Mouse (Mus musculus) myocyte (in vitro differentiated cells): ENCODE results near the gene Plekhs1. TPM values are rescaled to one million over a fixed set of nuclear protein-coding genes. Genes with fewer than 3 reads are reported as not detected.

ENCODE experiments used
- H3K27me3 ChIP-seq: one replicate; pipeline ENCODE4 v1.6.1; 2011; ENCODE audit not compliant: control insufficient read depth, insufficient read depth, insufficient read length
- H3K36me3 ChIP-seq: one replicate; pipeline ENCODE4 v1.6.1; 2011; ENCODE audit not compliant: control insufficient read depth, insufficient read depth
- H3K4me2 ChIP-seq: one replicate; pipeline ENCODE4 v1.6.1; 2011; ENCODE audit warnings: low read depth, control low read depth
- H3K4me3 ChIP-seq: one replicate; pipeline ENCODE4 v1.5.1; 2011; ENCODE audit warnings: mild to moderate bottlenecking, control low read depth, moderate library complexity
- H3K79me2 ChIP-seq: one replicate; pipeline ENCODE4 v1.6.1; 2011; ENCODE audit not compliant: control insufficient read depth, insufficient read depth
- H3ac ChIP-seq: one replicate; pipeline ENCODE4 v1.6.1; 2011; ENCODE audit not compliant: control insufficient read depth, insufficient read length
- CEBPB ChIP-seq: IDR thresholded peaks from 2 replicates; pipeline ENCODE4 v1.6.1; 2011; ENCODE audit warnings: mild to moderate bottlenecking, moderate library complexity; ENCODE audit not compliant: poor library complexity, insufficient read depth, severe bottlenecking
- E2F4 ChIP-seq: IDR thresholded peaks from one replicate; pipeline ENCODE4 v1.6.1; 2011; ENCODE audit warnings: mild to moderate bottlenecking, control low read depth, moderate library complexity; ENCODE audit not compliant: insufficient read depth
- MAX ChIP-seq: IDR thresholded peaks from one replicate; pipeline ENCODE4 v1.6.1; 2011; ENCODE audit warnings: low read depth, mild to moderate bottlenecking, control low read depth
- MYOD1 ChIP-seq, 3 experiments: IDR thresholded peaks; one replicate each; pipeline ENCODE4 v1.6.1; 2011; ENCODE audit warnings: control low read depth in 2 of 3, low read depth in 2 of 3, mild to moderate bottlenecking in 2 of 3, moderate library complexity in 1 of 3; ENCODE audit not compliant: insufficient read length in 2 of 3, control insufficient read depth in 1 of 3
- MYOG ChIP-seq, 3 experiments: IDR thresholded peaks; one replicate each; pipeline ENCODE4 v1.6.1; 2011; ENCODE audit warnings: control low read depth in 2 of 3, low read depth in 2 of 3, mild to moderate bottlenecking in 2 of 3; ENCODE audit not compliant: insufficient read length in 2 of 3, control insufficient read depth in 1 of 3, insufficient read depth in 1 of 3
- POLR2A ChIP-seq: IDR thresholded peaks from one replicate; pipeline ENCODE4 v1.6.1; 2011; ENCODE audit warnings: low read depth, mild to moderate bottlenecking, control low read depth, moderate library complexity; ENCODE audit not compliant: insufficient read length
- POLR2AphosphoS2 ChIP-seq: IDR thresholded peaks from one replicate; pipeline ENCODE4 v1.6.1; 2011; ENCODE audit warnings: low read depth, control low read depth; ENCODE audit not compliant: insufficient read length
- REST ChIP-seq: IDR thresholded peaks from one replicate; pipeline ENCODE4 v1.6.1; 2011; ENCODE audit warnings: mild to moderate bottlenecking, control low read depth, moderate library complexity; ENCODE audit not compliant: insufficient read depth, insufficient read length
- SRF ChIP-seq: IDR thresholded peaks from one replicate; pipeline ENCODE4 v1.6.1; 2011; ENCODE audit warnings: low read depth; ENCODE audit not compliant: control insufficient read depth, insufficient read length
- TCF12 ChIP-seq: IDR thresholded peaks from one replicate; pipeline ENCODE4 v1.6.1; 2011; ENCODE audit warnings: mild to moderate bottlenecking, control low read depth; ENCODE audit not compliant: poor library complexity, insufficient read depth, severe bottlenecking
- TCF3 ChIP-seq: IDR thresholded peaks from one replicate; pipeline ENCODE4 v1.6.1; 2011; ENCODE audit warnings: low read depth, control low read depth; ENCODE audit not compliant: insufficient read length
- USF1 ChIP-seq: IDR thresholded peaks from one replicate; pipeline ENCODE4 v1.6.1; 2011; ENCODE audit warnings: low read depth, mild to moderate bottlenecking, control low read depth, moderate library complexity
- polyA plus RNA-seq: library from polyadenylated mRNA; unstranded; fragments of >200 nt; fragmentation: generic; extraction: Trizol; gene quantifications from one replicate; pipeline ENCODE4 v1.2.1, GENCODE M21; 2012; ENCODE audit warnings: missing spikeins

Gene Plekhs1
- 0.04 TPM for polyA plus RNA-seq

GRCm38 (mm10) chr19:56461522-56462101 is at the start of gene Plekhs1:
Gene Plekhs1 (plus strand): TSS chr19:56461640.
- Histone ChIP-seq H3K4me3 (no peak within 1 kb of the TSS), H3K79me2 (no peaks in the 10 kb centered on the region), H3ac (no peak within 1 kb of the TSS), H3K4me2 (no peak within 1 kb of the TSS), H3K27me3 (no peaks in the 10 kb centered on the region), H3K36me3 (no peaks in the 10 kb centered on the region)
- TF ChIP-seq MYOD1 (IDR thresholded peaks at IDR 0.05; ENCODE audit: control insufficient read depth in 1 of 3, insufficient read length in 2 of 3, low read depth in 2 of 3) (no peak), POLR2A (no peak), TCF12 (no peak), POLR2AphosphoS2 (no peak), SRF (no peak), TCF3 (no peak), REST (no peak), USF1 (no peak), MYOG (IDR thresholded peaks at IDR 0.05; ENCODE audit: control insufficient read depth in 1 of 3, insufficient read depth in 1 of 3, insufficient read length in 2 of 3, low read depth in 2 of 3) (no peak)

- H3K27me3 ChIP-seq = no peaks in the 10 kb centered on the region
- TF ChIP-seq MAX = no peak
- TF ChIP-seq POLR2AphosphoS2 = no peak
- no peak for TF ChIP-seq TCF12
- TF ChIP-seq POLR2A = no peak
- TF ChIP-seq USF1 = no peak
- no peak for TF ChIP-seq E2F4
- TF ChIP-seq REST = no peak
- no peak for TF ChIP-seq CEBPB
- no peak for TF ChIP-seq SRF
- no peak for TF ChIP-seq MYOD1 (IDR thresholded peaks at IDR 0.05; ENCODE audit: control insufficient read depth in 1 of 3, insufficient read length in 2 of 3, low read depth in 2 of 3)
- no peak for TF ChIP-seq TCF3
- no peak for TF ChIP-seq MYOG (IDR thresholded peaks at IDR 0.05; ENCODE audit: control insufficient read depth in 1 of 3, insufficient read depth in 1 of 3, insufficient read length in 2 of 3, low read depth in 2 of 3)
- no peaks in the 10 kb centered on the region for H3K79me2 ChIP-seq
- no peaks in the 10 kb centered on the region for H3K36me3 ChIP-seq
- H3K4me3 ChIP-seq = no peak overlapping the region
- H3K4me2 ChIP-seq = no peak overlapping the region
- H3ac ChIP-seq = no peak overlapping the region
These were observed 43.0 kb upstream of the Plekhs1 start for GRCm38 (mm10) chr19:56418404-56418803.

- Histone ChIP-seq H3K79me2 (no peaks in the 10 kb centered on the region), H3ac (no peak overlapping the region), H3K36me3 (no peaks in the 10 kb centered on the region), H3K4me2 (no peak overlapping the region), H3K4me3 (no peak overlapping the region), H3K27me3 (no peaks in the 10 kb centered on the region)
- no peak for TF ChIP-seq E2F4
- no peak for TF ChIP-seq POLR2A
- TF ChIP-seq CEBPB = no peak
- no peak for TF ChIP-seq TCF3
These were observed 42.0 kb upstream of the Plekhs1 start for GRCm38 (mm10) chr19:56419452-56419851.

GRCm38 (mm10) chr19:56420345-56420744 is 41.1 kb upstream of the Plekhs1 start:
- Histone ChIP-seq H3K79me2 (no peaks in the 10 kb centered on the region), H3K27me3 (no peaks in the 10 kb centered on the region)

More at GRCm38 (mm10) chr19:56420345-56420744, 41.1 kb upstream of the Plekhs1 start:
- no peak for TF ChIP-seq E2F4
- no peak for TF ChIP-seq POLR2AphosphoS2
- TF ChIP-seq SRF = no peak
- no peak for TF ChIP-seq MAX
- no peak for TF ChIP-seq MYOD1 (IDR thresholded peaks at IDR 0.05; ENCODE audit: control insufficient read depth in 1 of 3, insufficient read length in 2 of 3, low read depth in 2 of 3)
- TF ChIP-seq POLR2A = no peak
- TF ChIP-seq TCF3 = no peak
- TF ChIP-seq USF1 = no peak
- TF ChIP-seq CEBPB = no peak
- TF ChIP-seq TCF12 = no peak
- no peak for TF ChIP-seq REST
- no peak for TF ChIP-seq MYOG (IDR thresholded peaks at IDR 0.05; ENCODE audit: control insufficient read depth in 1 of 3, insufficient read depth in 1 of 3, insufficient read length in 2 of 3, low read depth in 2 of 3)
- Histone ChIP-seq H3K4me2 (no peak overlapping the region), H3K36me3 (no peaks in the 10 kb centered on the region), H3ac (no peak overlapping the region), H3K4me3 (no peak overlapping the region)
